ENCODE assay signal across 11 mouse cellular contexts in genomic region chr9:32668075-32668673, GRCm38 (mm10). TPM values are rescaled to one million over a fixed set of nuclear protein-coding genes. Genes with fewer than 3 reads are reported as not detected.
DNase-seq lines count a peak whose midpoint lies in the region; ATAC-seq and TF ChIP-seq lines count a peak whose summit lies in the region.
"Had no signal": no experiment of that assay in that cellular context is flagged by ENCODE, and none has a peak within 500 bp of the region (broad histone marks: within the 10 kb centered on the region; RNA-seq: fewer than 3 reads in every experiment).

No protein-coding gene starts in this region.

- peak overlapping the region; percentile 7 for H3K4me2 ChIP-seq in intestine, embryonic 14.5 days (ENCODE audit: low read length)
- H3K4me2 ChIP-seq in intestine, postnatal 0 days (replicated peaks; ENCODE audit: low read depth) = no peak overlapping the region

- peaks cover 59% of the 10 kb centered on the region for H3K4me1 ChIP-seq in intestine, embryonic 14.5 days (replicated peaks; ENCODE audit: control insufficient read depth, insufficient read depth, low read length)
- peaks cover 4% of the 10 kb centered on the region; the same call in 1 of the 2 replicates for H3K4me1 ChIP-seq in intestine, postnatal 0 days (replicated peaks; ENCODE audit: control insufficient read depth, insufficient read depth, low read length)

- peak overlapping the region; percentile 54 for H3K27ac ChIP-seq in intestine, embryonic 14.5 days (ENCODE audit: low read depth)
- H3K27ac ChIP-seq in intestine, postnatal 0 days (ENCODE audit: low read depth, low read length) = no peak overlapping the region
- H3K27ac ChIP-seq: liver, embryonic 14.5 days had no signal

- no peak overlapping the region for H3K9ac ChIP-seq in intestine, embryonic 14.5 days (ENCODE audit: low read length)
- H3K9ac ChIP-seq in intestine, postnatal 0 days (ENCODE audit: low read depth, low read length) = no peak overlapping the region
- H3K9ac ChIP-seq: liver, embryonic 14.5 days had no signal

- ATAC-seq in intestine, embryonic 14.5 days (replicated peaks; ENCODE audit: low FRiP score, low TSS enrichment, low read depth) = peak; percentile 28; the same call in 1 of the 2 replicates
- no peak for ATAC-seq in intestine, postnatal 0 days
- ATAC-seq in hematopoietic stem cell, adult 5-6 weeks (replicated peaks in 1 of 2; ENCODE audit: insufficient read depth in 1 of 2, low FRiP score in 2 of 2, low TSS enrichment in 1 of 2, low read depth in 1 of 2, poor library complexity in 2 of 2, severe bottlenecking in 2 of 2) = peak; percentile 20 to 57; a peak in 3 of 4 replicates

- no peaks in the 10 kb centered on the region for H3K36me3 ChIP-seq in intestine, embryonic 14.5 days (ENCODE audit: control insufficient read depth, insufficient read depth, low read length)
- no peaks in the 10 kb centered on the region for H3K36me3 ChIP-seq in intestine, postnatal 0 days (ENCODE audit: control insufficient read depth, insufficient read depth)
- no peaks in the 10 kb centered on the region for H3K36me3 ChIP-seq in splenic B cell, adult 2 months (ENCODE audit: control insufficient read depth, insufficient read depth, low read length, poor library complexity, severe bottlenecking)

- H3K27me3 ChIP-seq in intestine, embryonic 14.5 days (replicated peaks; ENCODE audit: control insufficient read depth, insufficient read depth, low read length) = no peaks in the 10 kb centered on the region
- H3K27me3 ChIP-seq in intestine, postnatal 0 days (replicated peaks; ENCODE audit: control insufficient read depth, insufficient read depth, low read length) = no peaks in the 10 kb centered on the region
- H3K27me3 ChIP-seq in splenic B cell, adult 2 months (ENCODE audit: control insufficient read depth, insufficient read depth, low read length, poor library complexity, severe bottlenecking) = no peaks in the 10 kb centered on the region

- no peak for TF ChIP-seq CTCF in intestine, postnatal 0 days (IDR thresholded peaks at IDR 0.05; ENCODE audit: low read depth)

- H3K9me3 ChIP-seq in intestine, embryonic 14.5 days (ENCODE audit: control insufficient read depth, low read length) = no peaks in the 10 kb centered on the region
- H3K9me3 ChIP-seq in intestine, postnatal 0 days (ENCODE audit: control insufficient read depth) = no peaks in the 10 kb centered on the region

- 48% methylated on average over 9 of the region's 9 CpGs for WGBS in intestine, embryonic 14.5 days
- whole genome bisulfite sequencing in intestine, postnatal 0 days = 66% methylated on average over 9 of the region's 9 CpGs

- no peak for DNase-seq in intestine, embryonic 14.5 days (ENCODE audit: low spot score)
- DNase-seq in thymus, postnatal 0 days (ENCODE audit: low spot score) = peak; percentile 44
- DNase-seq in thymus, postnatal 36 days = no peak
- peak; percentile 86 for DNase-seq in splenic B cell, adult 2 months (ENCODE audit: low read depth, low spot score)
- no peak for DNase-seq in kidney, postnatal 25 days
- no peak for DNase-seq in ovary, adult 18-20 months (ENCODE audit: low spot score)
- DNase-seq: cerebellum, postnatal 10 days; kidney, adult 18-20 months had no signal

- no peak overlapping the region for H3K4me3 ChIP-seq in intestine, embryonic 14.5 days (ENCODE audit: low read depth, low read length)
- H3K4me3 ChIP-seq in intestine, postnatal 0 days (ENCODE audit: low read depth, low read length) = no peak overlapping the region

RNA-seq across cellular contexts. Expression of gene Ets1, which starts 32.2 kb away (rescaled TPM):
- polyA plus RNA-seq in intestine, embryonic 14.5 days (2014; fragmentation: Nextera tagmentation; extraction: Ambion mirVana) = 46.3 and 51.3 TPM in 2 replicates
- polyA plus RNA-seq in intestine, postnatal 0 days (2015; fragmentation: Nextera tagmentation; extraction: Ambion mirVana) = 13.3 and 13.6 TPM in 2 replicates
- 324 and 355 TPM in 2 replicates for polyA plus RNA-seq in thymus, postnatal 0 days (2015; fragmentation: Nextera tagmentation; extraction: Ambion mirVana)
- total RNA-seq in hematopoietic stem cell, adult 5-6 weeks (2017) = 25.9 and 36.7 TPM in 2 replicates

Comparison
In these comparisons a context has a peak if more than half of its experiments do, and no peak if none do; other contexts are left out.
1. DNase-seq: peak in thymus, postnatal 0 days (single experiment) and splenic B cell, adult 2 months (single experiment); none in intestine, embryonic 14.5 days (single experiment), thymus, postnatal 36 days (0 of 2), kidney, postnatal 25 days (0 of 2) and ovary, adult 18-20 months (single experiment).